Mouse (Mus musculus) midbrain, embryonic 14.5 days (tissue): Measurements from ENCODE around the gene Tmod4. TPM values are rescaled to one million over a fixed set of nuclear protein-coding genes. Genes with fewer than 3 reads are reported as not detected.

Experiments used
- ATAC-seq: fragments of 200-750 bp; cut with Nextera tagmentation; 2 replicates; pipeline ENCODE4 v1.8.0; 2017; ENCODE audit warnings: moderate number of reproducible peaks, moderate library complexity; ENCODE audit not compliant: low FRiP score, low TSS enrichment
- DNase-seq: peaks from one replicate; pipeline ENCODE4 v3.0.0-alpha.2; 2015
- H3K27ac ChIP-seq: fragments of 300-500 bp; sonication (generic); replicated peaks from 2 replicates; pipeline ENCODE4 v1.5.1; 2014; ENCODE audit warnings: mild to moderate bottlenecking, low read depth, low read length, moderate library complexity
- H3K27me3 ChIP-seq: fragments of 300-500 bp; sonication (generic); 2 replicates; pipeline ENCODE4 v1.6.1; 2014; ENCODE audit warnings: low read length, control low read depth, mixed read lengths; ENCODE audit not compliant: control insufficient read depth, insufficient read depth
- H3K36me3 ChIP-seq: fragments of 300-500 bp; sonication (generic); 2 replicates; pipeline ENCODE4 v1.6.1; 2014; ENCODE audit warnings: low read length, control low read depth; ENCODE audit not compliant: control insufficient read depth, insufficient read depth
- H3K4me1 ChIP-seq: fragments of 300-500 bp; sonication (generic); 2 replicates; pipeline ENCODE4 v1.6.1; 2014; ENCODE audit warnings: mild to moderate bottlenecking, antibody characterized with exemption, low read length, control low read depth; ENCODE audit not compliant: control insufficient read depth, insufficient read depth
- H3K4me2 ChIP-seq: fragments of 300-500 bp; sonication (generic); 2 replicates; pipeline ENCODE4 v1.6.1; 2014; ENCODE audit warnings: mild to moderate bottlenecking, low read length, moderate library complexity
- H3K4me3 ChIP-seq: fragments of 300-500 bp; sonication (generic); replicated peaks from 2 replicates; pipeline ENCODE4 v1.5.1; 2014; ENCODE audit warnings: low read depth, low read length
- H3K9ac ChIP-seq: fragments of 300-500 bp; sonication (generic); replicated peaks from 2 replicates; pipeline ENCODE4 v1.6.1; 2014; ENCODE audit warnings: mild to moderate bottlenecking, low read length, moderate library complexity
- H3K9me3 ChIP-seq: fragments of 300-500 bp; sonication (generic); 2 replicates; pipeline ENCODE4 v1.6.1; 2016; ENCODE audit warnings: low read length, control low read depth, mixed read lengths; ENCODE audit not compliant: control insufficient read depth
- WGBS: fragments of 180-500 bp; shearing (Covaris S2); extraction: QIAGEN DNeasy Blood & Tissue Kit; methylation state at CpG from one replicate; pipeline ENCODE4 v1.1.7; 2014; 5-methylcytosine and 5-hydroxymethylcytosine counted together
- polyA plus RNA-seq: library from polyadenylated mRNA; unstranded; fragments of >200 nt; fragmentation: Nextera tagmentation; extraction: Ambion mirVana; gene quantifications from 2 replicates; pipeline ENCODE4 v1.2.1, GENCODE M21; 2014

Tmod4 gene
- polyA plus RNA-seq, 1 experiment from 2014 or later, result 0.49 TPM

DNA sequence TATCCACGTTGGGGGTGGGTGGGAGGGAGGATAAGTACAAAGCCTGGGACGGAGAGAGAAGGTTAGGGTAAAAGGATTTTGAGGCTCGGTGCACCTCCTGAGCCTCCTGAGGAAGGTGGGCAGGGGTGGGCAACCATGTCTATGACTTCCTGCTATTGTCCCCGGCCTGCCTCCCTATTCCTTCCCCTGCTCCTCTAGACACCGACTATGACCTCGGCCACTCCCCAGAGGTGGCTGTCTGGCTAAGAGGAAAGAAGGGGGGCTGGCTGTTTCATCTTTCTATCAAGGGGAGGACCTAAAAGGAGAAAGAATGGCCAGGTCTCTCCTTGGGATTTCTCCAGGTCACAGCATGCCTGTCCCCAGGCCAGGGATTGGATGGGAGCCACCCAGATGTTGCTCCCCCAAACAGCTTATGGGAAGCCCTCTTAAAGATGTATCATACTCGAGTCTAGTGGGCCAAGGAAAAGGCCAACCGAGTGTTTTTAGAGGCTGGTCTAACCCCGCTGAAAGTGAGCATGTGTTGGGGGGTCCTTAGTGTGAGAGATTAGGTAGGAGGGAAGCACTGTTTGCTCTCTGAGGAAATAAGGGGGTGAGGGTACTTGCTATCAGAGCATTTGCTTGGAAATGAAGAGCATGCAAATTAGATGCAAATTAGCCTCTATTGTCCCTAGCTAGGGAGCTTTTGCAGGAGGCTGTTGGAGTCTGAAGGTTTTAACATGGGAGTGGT, 37.5 kb downstream of the Tmod4 start:
- H3K4me2 ChIP-seq, result peak overlapping the region; percentile 78
- DNase-seq, result peak; percentile 60
- peaks cover 27% of the 10 kb centered on the region for H3K36me3 ChIP-seq
- ATAC-seq, result no peak
- H3K9me3 ChIP-seq, result no peaks in the 10 kb centered on the region
- H3K4me1 ChIP-seq, result peaks cover 30% of the 10 kb centered on the region
- peak overlapping the region; percentile 98 for H3K4me3 ChIP-seq
- 2% methylated on average over 9 of the region's 9 CpGs for WGBS
- peak overlapping the region; percentile 87 for H3K27ac ChIP-seq
- H3K27me3 ChIP-seq, result no peaks in the 10 kb centered on the region
- peak overlapping the region; percentile 93 for H3K9ac ChIP-seq

DNA sequence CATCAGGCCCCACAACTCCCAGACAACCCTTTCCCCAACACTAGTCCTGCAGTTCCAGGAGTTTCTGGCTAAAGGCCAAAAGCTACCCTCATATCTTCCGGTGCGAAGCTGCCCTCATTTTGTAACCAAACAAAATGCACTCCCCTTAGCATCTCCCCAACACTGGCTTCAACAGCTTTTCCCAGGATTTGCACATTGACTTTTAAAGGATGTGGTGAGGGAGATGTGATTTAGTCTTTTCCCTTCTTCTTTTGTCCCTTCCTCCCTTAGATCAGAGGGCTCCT, 38.0 kb downstream of the Tmod4 start:
- ATAC-seq, result no peak
- H3K27me3 ChIP-seq, result no peaks in the 10 kb centered on the region
- no peak for DNase-seq

DNA sequence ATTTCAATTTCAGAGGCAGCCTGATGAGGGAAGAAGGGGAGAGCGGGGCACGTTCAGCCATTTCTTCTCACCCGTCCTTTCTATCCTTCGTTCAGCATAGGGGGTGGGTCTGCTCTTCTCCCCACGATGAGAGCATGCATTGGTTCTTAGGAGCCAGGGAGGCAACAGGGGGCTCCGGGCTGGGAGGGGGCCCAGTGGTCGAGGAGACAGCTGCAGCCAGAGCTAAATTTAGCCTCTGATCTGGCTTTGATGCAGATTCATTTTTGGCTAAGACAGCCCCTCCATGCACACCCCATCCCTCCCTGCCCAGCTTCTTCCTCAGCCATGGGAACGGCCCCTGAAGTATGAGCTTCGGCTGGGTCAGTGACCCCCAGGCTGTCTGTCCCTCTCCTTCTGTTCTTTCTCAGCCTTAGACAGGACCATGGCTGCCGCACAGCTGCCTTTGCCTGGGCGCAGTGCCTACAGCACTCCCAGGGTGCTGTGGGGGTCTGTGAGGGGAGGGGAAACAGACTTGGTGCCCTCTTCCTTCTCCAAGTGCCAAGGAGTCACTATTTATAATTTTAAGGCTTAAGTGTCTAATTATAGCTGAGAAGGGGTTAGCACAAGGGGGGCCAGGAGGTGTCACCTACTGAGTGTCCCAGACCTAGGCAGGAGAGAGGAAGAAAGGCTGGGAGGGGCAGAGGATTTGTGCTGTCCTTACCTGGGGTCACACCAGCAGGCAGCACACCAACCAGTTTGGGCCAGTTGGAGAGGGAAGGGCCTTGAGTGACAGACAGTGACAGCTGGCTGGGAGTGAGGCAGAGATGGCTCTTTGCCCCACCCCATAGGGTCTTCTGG, 39.4 kb downstream of the Tmod4 start:
- H3K9me3 ChIP-seq, result no peaks in the 10 kb centered on the region
- H3K36me3 ChIP-seq, result peaks cover 46% of the 10 kb centered on the region
- peak overlapping the region; percentile 98 for H3K4me3 ChIP-seq
- ATAC-seq, result no peak
- H3K4me1 ChIP-seq, result peaks cover 30% of the 10 kb centered on the region
- DNase-seq, result no peak
- peak overlapping the region; percentile 20; the same call in 1 of the 2 replicates for H3K9ac ChIP-seq
- peak overlapping the region; percentile 78 for H3K4me2 ChIP-seq
- 0 out of 2 replicates have a peak, but pooled peaks cover 4% of the 10 kb centered on the region for H3K27me3 ChIP-seq
- no peak overlapping the region for H3K27ac ChIP-seq
- 52% methylated on average over 10 of the region's 11 CpGs for WGBS

More for the DNA sequence above, 38.0 kb downstream of the Tmod4 start:
- no peaks in the 10 kb centered on the region for H3K9me3 ChIP-seq
- peak overlapping the region; percentile 78 for H3K4me2 ChIP-seq
- peak overlapping the region; percentile 98 for H3K4me3 ChIP-seq
- peak overlapping the region; percentile 87 for H3K27ac ChIP-seq
- peak overlapping the region; percentile 93 for H3K9ac ChIP-seq
- H3K36me3 ChIP-seq, result peaks cover 32% of the 10 kb centered on the region
- 16% methylated on average over 2 of the region's 2 CpGs for WGBS
- peaks cover 30% of the 10 kb centered on the region for H3K4me1 ChIP-seq

DNA sequence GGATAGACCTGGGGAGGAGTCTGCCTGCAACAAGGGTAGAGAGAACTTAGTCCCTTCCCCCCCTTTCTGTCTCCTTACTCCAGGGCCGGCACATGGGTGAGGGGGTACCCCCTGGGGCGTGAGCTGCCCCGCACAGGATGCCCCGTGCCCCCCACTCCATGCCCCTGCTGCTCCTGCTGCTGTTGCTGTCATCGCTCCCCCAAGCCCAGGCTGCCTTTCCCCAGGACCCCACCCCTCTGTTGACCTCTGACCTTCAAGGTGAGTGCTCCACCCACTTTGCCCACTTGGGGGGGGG, 39.9 kb downstream of the Tmod4 start:
- Histone ChIP-seq H3K27me3 (peaks cover 8% of the 10 kb centered on the region; the same call in 1 of the 2 replicates), H3K4me2 (peak overlapping the region; percentile 78), H3K9me3 (no peaks in the 10 kb centered on the region), H3K9ac (no peak overlapping the region), H3K36me3 (peaks cover 51% of the 10 kb centered on the region), H3K4me3 (no peak overlapping the region), H3K27ac (no peak overlapping the region), H3K4me1 (peaks cover 30% of the 10 kb centered on the region)
- 75% methylated on average over 5 of the region's 5 CpGs for WGBS
- ATAC-seq, result no peak
- no peak for DNase-seq

DNA sequence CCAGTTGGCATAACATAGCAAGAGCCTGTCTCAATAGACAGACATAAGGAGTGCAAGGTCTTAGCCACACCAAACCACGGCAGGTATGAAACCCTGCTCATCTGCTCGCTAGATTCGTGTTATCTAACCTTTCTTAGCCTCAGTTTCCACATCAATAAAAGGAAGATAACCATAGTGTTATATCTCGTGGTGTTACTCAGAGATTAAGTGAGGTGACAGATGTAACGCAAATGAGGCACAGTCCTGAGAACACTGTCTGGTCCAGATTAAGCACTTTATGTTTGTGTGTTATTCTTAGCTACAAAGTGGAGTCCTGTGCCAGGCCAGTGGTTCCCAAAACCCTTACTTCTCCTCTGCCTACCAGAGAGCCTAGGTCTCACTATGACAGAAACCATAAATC, 40.6 kb downstream of the Tmod4 start:
- H3K9me3 ChIP-seq, result no peaks in the 10 kb centered on the region
- H3K27ac ChIP-seq, result no peak overlapping the region
- WGBS, result 89% methylated on average over 5 of the region's 5 CpGs
- H3K4me1 ChIP-seq, result peaks cover 30% of the 10 kb centered on the region
- H3K36me3 ChIP-seq, result peaks cover 58% of the 10 kb centered on the region
- DNase-seq (no peak), ATAC-seq (no peak)
- H3K4me3 ChIP-seq, result no peak overlapping the region
- H3K9ac ChIP-seq, result no peak overlapping the region
- H3K4me2 ChIP-seq, result no peak overlapping the region
- peaks cover 15% of the 10 kb centered on the region for H3K27me3 ChIP-seq

DNA sequence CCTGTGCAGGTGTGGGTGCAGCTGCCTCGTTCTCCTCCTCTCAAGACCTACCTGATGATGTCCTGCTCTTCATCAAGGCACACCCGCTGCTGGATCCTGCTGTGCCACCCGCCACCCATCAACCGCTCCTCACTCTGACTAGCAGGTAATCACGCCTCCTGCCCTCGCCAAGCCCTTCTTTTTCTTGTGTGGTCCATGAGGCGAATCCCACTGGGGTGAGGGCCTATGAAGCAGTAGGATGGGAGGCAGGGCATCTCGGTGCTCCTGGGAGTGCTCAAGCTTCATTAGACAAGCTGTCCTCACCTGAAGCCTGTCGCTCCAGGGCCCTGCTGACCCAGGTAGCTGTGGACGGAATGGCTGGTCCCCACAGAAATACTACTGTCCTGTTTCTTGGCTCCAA, 45.7 kb downstream of the Tmod4 start:
- peaks cover 7% of the 10 kb centered on the region; the same call in 1 of the 2 replicates for H3K4me1 ChIP-seq
- H3K27me3 ChIP-seq, result peaks cover 47% of the 10 kb centered on the region

DNA sequence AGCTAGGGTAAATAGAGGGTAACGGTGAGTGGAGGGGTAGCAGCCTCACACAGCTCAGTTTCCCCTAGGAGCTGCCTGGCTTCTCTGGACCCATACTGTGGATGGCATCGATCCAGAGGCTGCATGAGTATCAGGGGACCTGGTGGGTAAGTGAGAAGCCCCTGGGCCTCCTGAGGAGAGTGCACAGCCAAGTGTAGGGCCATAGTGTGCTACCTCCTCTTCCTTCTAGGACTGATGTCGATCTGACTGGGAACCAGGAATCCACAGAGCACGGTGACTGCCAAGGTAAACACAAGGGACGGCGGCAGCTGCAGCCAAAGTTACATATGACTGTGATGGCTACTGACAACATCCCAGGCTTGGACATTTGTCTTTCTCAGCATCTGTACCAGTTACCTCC, 46.8 kb downstream of the Tmod4 start:
- DNase-seq, result peak; percentile 8
- no peak overlapping the region for H3K27ac ChIP-seq
- no peak overlapping the region for H3K4me2 ChIP-seq
- H3K4me1 ChIP-seq, result peaks cover 7% of the 10 kb centered on the region; the same call in 1 of the 2 replicates
- H3K27me3 ChIP-seq, result peaks cover 47% of the 10 kb centered on the region
- H3K9me3 ChIP-seq, result no peaks in the 10 kb centered on the region
- 81% methylated on average over 6 of the region's 6 CpGs for WGBS
- no peak for ATAC-seq
- H3K36me3 ChIP-seq, result peaks cover 79% of the 10 kb centered on the region
- no peak overlapping the region for H3K9ac ChIP-seq
- no peak overlapping the region for H3K4me3 ChIP-seq

More for the DNA sequence above, 45.7 kb downstream of the Tmod4 start:
- H3K36me3 ChIP-seq, result peaks cover 89% of the 10 kb centered on the region
- 86% methylated on average over 10 of the region's 10 CpGs for WGBS
- H3K9ac ChIP-seq, result no peak overlapping the region
- no peak overlapping the region for H3K27ac ChIP-seq
- no peaks in the 10 kb centered on the region for H3K9me3 ChIP-seq
- DNase-seq (no peak), ATAC-seq (no peak)
- no peak overlapping the region for H3K4me2 ChIP-seq
- H3K4me3 ChIP-seq, result no peak overlapping the region

DNA sequence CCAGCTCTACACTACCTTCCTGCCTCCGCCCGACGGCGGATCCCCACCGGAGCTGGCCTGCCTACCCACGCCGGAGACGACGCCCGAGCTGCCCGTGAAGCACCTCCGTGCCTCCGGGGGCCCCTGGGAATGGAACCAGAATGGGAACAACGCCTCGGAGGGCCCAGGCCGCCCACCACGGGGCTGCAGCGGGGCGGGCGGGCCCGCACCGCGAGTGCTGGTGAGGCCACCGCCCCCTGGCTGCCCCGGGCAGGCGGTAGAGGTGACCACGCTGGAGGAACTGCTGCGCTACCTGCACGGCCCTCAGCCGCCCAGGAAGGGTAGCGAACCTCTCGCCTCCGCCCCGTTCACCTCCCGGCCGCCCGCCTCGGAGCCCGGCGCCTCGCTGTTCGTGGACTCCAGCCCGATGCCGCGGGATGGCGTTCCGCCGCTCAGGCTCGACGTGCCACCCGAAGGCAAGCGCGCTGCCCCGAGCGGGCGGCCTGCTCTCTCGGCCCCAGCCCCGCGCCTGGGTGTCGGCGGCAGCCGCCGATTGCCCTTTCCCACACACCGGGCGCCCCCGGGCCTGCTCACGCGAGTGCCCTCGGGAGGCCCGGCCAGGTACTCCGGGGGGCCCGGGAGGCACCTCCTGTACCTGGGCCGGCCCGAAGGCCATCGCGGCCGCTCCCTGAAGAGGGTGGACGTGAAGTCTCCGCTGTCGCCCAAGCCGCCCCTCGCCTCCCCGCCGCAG, 48.4 kb downstream of the Tmod4 start:
- no peak overlapping the region for H3K4me3 ChIP-seq
- H3K27ac ChIP-seq, result no peak overlapping the region
- no peak overlapping the region for H3K9ac ChIP-seq
- H3K36me3 ChIP-seq, result peaks cover 64% of the 10 kb centered on the region
- peak overlapping the region; percentile 32; the same call in 1 of the 2 replicates for H3K4me2 ChIP-seq
- H3K9me3 ChIP-seq, result no peaks in the 10 kb centered on the region
- H3K27me3 ChIP-seq, result peaks cover 47% of the 10 kb centered on the region
- peaks cover 7% of the 10 kb centered on the region; the same call in 1 of the 2 replicates for H3K4me1 ChIP-seq
- DNase-seq (peak; percentile 38), ATAC-seq (no peak)
- WGBS, result 12% methylated on average over 71 of the region's 84 CpGs
